Mouse (Mus musculus) CH12.LX (cell line): ENCODE data around the gene Dapk2. TPM values are rescaled to one million over a fixed set of nuclear protein-coding genes. Genes with fewer than 3 reads are reported as not detected.
"Not testable (repeated sequence)": the region's sequence is repeated elsewhere in the genome, so short reads cannot be mapped to it uniquely, and the experiment has no call there.

Experiments
- DNase-seq: peaks from one replicate; pipeline ENCODE4 v3.0.0-alpha.2; 2013; ENCODE audit errors: extremely low read depth
- H3K27ac ChIP-seq: 2 replicates; pipeline ENCODE4 v1.5.1; 2012; ENCODE audit warnings: low read depth, mild to moderate bottlenecking, control low read depth, moderate library complexity; ENCODE audit not compliant: insufficient read depth
- H3K27me3 ChIP-seq: replicated peaks from 2 replicates; pipeline ENCODE3; 2012; ENCODE audit warnings: inconsistent platforms
- H3K36me3 ChIP-seq, 2 experiments: replicated peaks in 1 of 2; 2 replicates each; pipeline versions ENCODE3 to v1.6.1; 2012; ENCODE audit warnings: inconsistent platforms in 1 of 2, low read length in 1 of 2, mild to moderate bottlenecking in 1 of 2, mixed read lengths in 1 of 2, moderate library complexity in 1 of 2; ENCODE audit not compliant: control insufficient read depth in 1 of 2, insufficient read depth in 1 of 2
- H3K4me1 ChIP-seq, 2 experiments: 2 replicates each; pipeline ENCODE4 v1.6.1; 2012; ENCODE audit warnings: inconsistent platforms in 1 of 2, moderate library complexity in 1 of 2; ENCODE audit not compliant: insufficient read depth in 2 of 2, control insufficient read depth in 1 of 2
- H3K4me2 ChIP-seq: 2 replicates; pipeline ENCODE4 v1.6.1; 2012; ENCODE audit warnings: low read depth, mild to moderate bottlenecking, control low read depth; ENCODE audit not compliant: poor library complexity, insufficient read depth, severe bottlenecking
- H3K4me3 ChIP-seq, 3 experiments: fragments of 150-350 bp in 1 of 3; sonication (generic) in 1 of 3; replicated peaks in 1 of 3; 2 replicates each; pipeline versions ENCODE3 to v1.5.1; 2011 to 2012; ENCODE audit warnings: low read depth in 2 of 3, low read length in 2 of 3, mild to moderate bottlenecking in 2 of 3, moderate library complexity in 2 of 3, control low read depth in 1 of 3, improper control_type of control experiment in 1 of 3, inconsistent platforms in 1 of 3, mixed read lengths in 1 of 3; ENCODE audit not compliant: poor library complexity in 1 of 3
- H3K79me2 ChIP-seq: replicated peaks from 2 replicates; pipeline ENCODE4 v1.6.1; 2012; ENCODE audit warnings: mild to moderate bottlenecking, moderate library complexity; ENCODE audit not compliant: control insufficient read depth, poor library complexity, insufficient read depth, severe bottlenecking; ENCODE audit errors: extremely low read depth
- H3K9ac ChIP-seq: 2 replicates; pipeline ENCODE4 v1.6.1; 2012; ENCODE audit warnings: low read depth, mild to moderate bottlenecking, control low read depth, moderate library complexity; ENCODE audit not compliant: insufficient read depth
- H3K9me3 ChIP-seq: replicated peaks from 2 replicates; pipeline ENCODE3; 2012; ENCODE audit warnings: low read length, inconsistent platforms, mixed read lengths
- CTCF ChIP-seq, 2 experiments: IDR thresholded peaks in 1 of 2; conservative IDR thresholded peaks in 1 of 2; 2 replicates each; pipeline ENCODE4 v1.5.1; 2011 to 2012; ENCODE audit warnings: low read depth in 2 of 2, low read length in 2 of 2, improper control_type of control experiment in 1 of 2, inconsistent platforms in 1 of 2, mild to moderate bottlenecking in 1 of 2, moderate library complexity in 1 of 2
- EP300 ChIP-seq: IDR thresholded peaks from 2 replicates; pipeline ENCODE4 v1.6.1; 2011; ENCODE audit warnings: low read length, improper control_type of control experiment
- IRF4 ChIP-seq: IDR thresholded peaks from 2 replicates; pipeline ENCODE4 v1.6.1; 2014; ENCODE audit warnings: low read depth, mild to moderate bottlenecking, inconsistent platforms, low read length, improper control_type of control experiment
- MEF2A ChIP-seq: IDR thresholded peaks from 2 replicates; pipeline ENCODE4 v1.6.1; 2014; ENCODE audit warnings: low read depth, mild to moderate bottlenecking, inconsistent platforms, low read length, improper control_type of control experiment, borderline replicate concordance
- MYC ChIP-seq: IDR thresholded peaks from 2 replicates; pipeline ENCODE4 v1.6.1; 2011; ENCODE audit warnings: low read depth, mild to moderate bottlenecking, improper control_type of control experiment, low read length
- NELFE ChIP-seq: IDR thresholded peaks from 2 replicates; pipeline ENCODE4 v1.6.1; 2011; ENCODE audit warnings: low read depth, low read length, improper control_type of control experiment
- NRF1 ChIP-seq: IDR thresholded peaks from 2 replicates; pipeline ENCODE4 v1.6.1; 2014; ENCODE audit warnings: low read depth, mild to moderate bottlenecking, inconsistent platforms, low read length, improper control_type of control experiment, moderate library complexity
- POLR2A ChIP-seq: IDR thresholded peaks from 2 replicates; pipeline ENCODE4 v1.6.1; 2011; ENCODE audit warnings: low read depth, mild to moderate bottlenecking, improper control_type of control experiment, low read length
- RAD21 ChIP-seq: IDR thresholded peaks from 2 replicates; pipeline ENCODE4 v1.6.1; 2011; ENCODE audit warnings: low read depth, mild to moderate bottlenecking, low read length, improper control_type of control experiment, moderate library complexity
- RCOR1 ChIP-seq: conservative IDR thresholded peaks from 2 replicates; pipeline ENCODE4 v1.6.1; 2012; ENCODE audit warnings: low read depth, mild to moderate bottlenecking, inconsistent platforms, low read length, improper control_type of control experiment
- SIN3A ChIP-seq: IDR thresholded peaks from 2 replicates; pipeline ENCODE4 v1.6.1; 2012; ENCODE audit warnings: low read length, improper control_type of control experiment, inconsistent platforms
- SMC3 ChIP-seq: IDR thresholded peaks from 2 replicates; pipeline ENCODE4 v1.6.1; 2011; ENCODE audit warnings: low read depth, low read length, improper control_type of control experiment
- TCF12 ChIP-seq: IDR thresholded peaks from 2 replicates; pipeline ENCODE4 v1.6.1; 2014; ENCODE audit warnings: low read depth, mild to moderate bottlenecking, inconsistent platforms, low read length, improper control_type of control experiment
- ZC3H11A ChIP-seq: IDR thresholded peaks from 2 replicates; pipeline ENCODE4 v1.6.1; 2012; ENCODE audit warnings: low read depth, mild to moderate bottlenecking, inconsistent platforms, low read length, improper control_type of control experiment
- ZNF384 ChIP-seq: IDR thresholded peaks from 2 replicates; pipeline ENCODE4 v1.6.1; 2012; ENCODE audit warnings: low read depth, low read length, improper control_type of control experiment, inconsistent platforms
- dilution Hi-C: fragments of 300-500 bp; cut with MboI; formaldehyde crosslinking; loops from 2 replicates; pipeline ENCODE4 v1.14.3; 2020; ENCODE audit warnings: low sequenced_read_pairs; ENCODE audit not compliant: extremely low pct_unique_long_range_greater_than_20kb, extremely low pct_ligation_motif_present
- in situ Hi-C: fragments of 300-500 bp; cut with MboI; formaldehyde crosslinking; loops from 3 replicates; pipeline ENCODE4 v1.14.3; 2019; ENCODE audit warnings: low sequenced_read_pairs, low pct_ligation_motif_present, low pct_unique_long_range_greater_than_20kb, mixed read lengths
- polyA plus RNA-seq: library from polyadenylated mRNA; unstranded; fragments of >175 nt; gene quantifications from 2 replicates; pipeline ENCODE4 v1.2.1, GENCODE M21; 2012; ENCODE audit warnings: low read depth; ENCODE audit not compliant: insufficient read length
- total RNA-seq, 2 experiments: library from RNA; depleted of rRNA; stranded (reverse); fragments of 300-350 nt in 1 of 2; fragments of >200 nt in 1 of 2; gene quantifications; 2 replicates each; pipeline ENCODE4 v1.2.3; 2012 to 2014

Gene Dapk2
- total and polyA plus RNA-seq, 3 experiments, result 25.2 to 60.3 (median 39.0) TPM

DNA sequence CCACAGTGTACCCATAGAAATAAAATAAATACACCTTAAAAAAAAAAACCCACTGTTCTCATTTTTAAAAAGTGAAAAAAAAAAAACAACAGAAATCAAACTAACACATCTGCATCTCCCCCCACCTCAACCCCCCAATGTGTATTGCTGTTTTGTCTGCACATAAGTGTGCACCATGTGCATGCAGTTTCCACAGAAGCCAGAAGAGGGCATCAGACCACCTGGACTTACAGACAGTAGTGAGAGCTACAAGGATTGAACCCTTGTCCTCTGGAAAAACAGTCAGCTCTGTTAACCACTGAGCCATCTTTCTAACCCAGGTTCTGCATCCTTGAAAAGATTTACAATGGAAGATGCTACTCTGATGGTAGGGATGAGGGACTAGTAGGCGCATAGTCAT lies 124.6 kb downstream of the Dapk2 start:
- H3K4me2 ChIP-seq, result no peak overlapping the region
- peaks cover 41 to 86% of the 10 kb centered on the region in 2 experiments for H3K4me1 ChIP-seq
- dilution Hi-C loops (no loop called here), in situ Hi-C loops (loop anchor here (10.0 to 25.0 kb wide), 3 partner anchors 128 to 330 kb away; partner anchors contain the start of gene Dapk2)
- no peaks in the 10 kb centered on the region for H3K79me2 ChIP-seq
- DNase-seq, result no peak
- TF ChIP-seq SMC3 (peak; percentile 26; the same call in 1 of the 2 replicates), CTCF (conservative IDR thresholded peaks at IDR 0.05 in 1 of 2, IDR thresholded peaks at IDR 0.05 in 1 of 2; ENCODE audit: low read depth in 2 of 2, low read length in 2 of 2) (peak in 1 of 2 experiments; percentile 40; a peak in 2 of 4 replicates), NELFE (no peak)
- no peaks in the 10 kb centered on the region for H3K27me3 ChIP-seq
- no peaks in the 10 kb centered on the region for H3K36me3 ChIP-seq
- no peaks in the 10 kb centered on the region for H3K9me3 ChIP-seq
- H3K9ac ChIP-seq, result no peak overlapping the region
- peak overlapping the region; percentile 99; the same call in 1 of the 2 replicates for H3K27ac ChIP-seq
- no peak overlapping the region for H3K4me3 ChIP-seq

GRCm38 (mm10) chr9:66283565-66284203 lies 125.7 kb downstream of the Dapk2 start:
- peak overlapping the region; percentile 9; the same call in 1 of the 2 replicates for H3K27ac ChIP-seq
- H3K9me3 ChIP-seq, result no peaks in the 10 kb centered on the region
- no peak overlapping the region for H3K4me3 ChIP-seq
- H3K36me3 ChIP-seq, result no peaks in the 10 kb centered on the region
- in situ Hi-C loops (loop anchor here (10.0 to 25.0 kb wide), 3 partner anchors 129 to 329 kb away; partner anchors contain the start of gene Dapk2), dilution Hi-C loops (no loop called here)
- peaks cover 34 to 76% of the 10 kb centered on the region in 2 experiments for H3K4me1 ChIP-seq
- peak; percentile 93 for DNase-seq
- TF ChIP-seq MEF2A (peak; percentile 53), TCF12 (peak; percentile 21; the same call in 1 of the 2 replicates), ZNF384 (0 out of 2 replicates have a peak, but pooled peaks have one; percentile 12), ZC3H11A (peak; percentile 64; the same call in 1 of the 2 replicates), CTCF (conservative IDR thresholded peaks at IDR 0.05 in 1 of 2, IDR thresholded peaks at IDR 0.05 in 1 of 2; ENCODE audit: low read depth in 2 of 2, low read length in 2 of 2) (peak; percentile 66 to 91), MYC (0 out of 2 replicates have a peak, but pooled peaks have one; percentile 27), POLR2A (no peak), SMC3 (peak; percentile 94), RAD21 (peak; percentile 96), SIN3A (no peak), IRF4 (0 out of 2 replicates have a peak, but pooled peaks have one; percentile 34), NRF1 (no peak), RCOR1 (no peak), EP300 (peak; percentile 46; the same call in 1 of the 2 replicates)
- no peak overlapping the region for H3K9ac ChIP-seq
- no peaks in the 10 kb centered on the region for H3K27me3 ChIP-seq
- H3K79me2 ChIP-seq, result no peaks in the 10 kb centered on the region
- H3K4me2 ChIP-seq, result no peak overlapping the region

DNA sequence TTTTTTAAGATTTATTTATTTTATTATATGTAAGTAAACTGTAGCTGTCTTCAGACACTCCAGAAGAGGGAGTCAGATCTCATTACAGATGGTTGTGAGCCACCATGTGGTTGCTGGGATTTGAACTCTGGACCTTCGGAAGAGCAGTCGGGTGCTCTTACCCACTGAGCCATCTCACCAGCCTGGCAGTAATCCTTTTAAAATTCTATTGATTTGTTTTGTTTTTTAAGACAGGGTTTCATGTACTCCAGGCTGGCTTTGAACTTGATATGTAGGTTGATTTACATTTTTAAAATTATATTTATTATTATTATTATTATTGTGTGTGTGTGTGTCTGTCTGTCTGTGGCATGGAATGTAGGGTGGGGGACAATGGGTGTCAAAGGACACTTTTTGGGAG lies 127.2 kb downstream of the Dapk2 start:
- H3K36me3 ChIP-seq, H3K27me3 ChIP-seq, H3K27ac ChIP-seq, DNase-seq, H3K9ac ChIP-seq, H3K9me3 ChIP-seq, H3K4me3 ChIP-seq, dilution Hi-C loops, H3K4me2 ChIP-seq, H3K79me2 ChIP-seq: not testable (repeated sequence)
- H3K4me1 ChIP-seq, result peaks cover 20 to 60% of the 10 kb centered on the region in 2 experiments; a peak in 3 of 4 replicates
- in situ Hi-C loops, result loop anchor here (10.0 to 25.0 kb wide), 3 partner anchors 130 to 327 kb away; partner anchors contain the start of gene Dapk2
